Mouse (Mus musculus) limb, embryonic 10.5 days (tissue): ENCODE measurements around the gene Pqlc2. TPM values are rescaled to one million over a fixed set of nuclear protein-coding genes. Genes with fewer than 3 reads are reported as not detected.

ENCODE experiments used
- DNase-seq: peaks from one replicate; pipeline ENCODE4 v3.0.0-alpha.2; 2017; ENCODE audit warnings: low spot score
- H3K27ac ChIP-seq: fragments of 300-500 bp; sonication (generic); 2 replicates; pipeline ENCODE4 v1.5.1; 2016; ENCODE audit warnings: mild to moderate bottlenecking
- H3K27me3 ChIP-seq: fragments of 300-500 bp; sonication (generic); 2 replicates; pipeline ENCODE4 v1.6.1; 2016; ENCODE audit warnings: low read depth, mild to moderate bottlenecking; ENCODE audit not compliant: poor library complexity, severe bottlenecking
- H3K36me3 ChIP-seq: fragments of 300-500 bp; sonication (generic); 2 replicates; pipeline ENCODE4 v1.6.1; 2016; ENCODE audit warnings: mild to moderate bottlenecking, moderate library complexity
- H3K4me1 ChIP-seq: fragments of 300-500 bp; sonication (generic); 2 replicates; pipeline ENCODE4 v1.6.1; 2016
- H3K4me3 ChIP-seq: fragments of 300-500 bp; sonication (generic); 2 replicates; pipeline ENCODE4 v1.5.1; 2016; ENCODE audit warnings: mild to moderate bottlenecking, moderate library complexity
- H3K9me3 ChIP-seq: fragments of 300-500 bp; sonication (generic); replicated peaks from 2 replicates; pipeline ENCODE4 v1.6.1; 2016; ENCODE audit warnings: mild to moderate bottlenecking
- WGBS: fragments of 180-500 bp; shearing (Covaris S2); methylation state at CpG from one replicate; pipeline ENCODE4 v1.1.7; 2016; 5-methylcytosine and 5-hydroxymethylcytosine counted together
- polyA plus RNA-seq: library from polyadenylated mRNA; unstranded; fragments of >200 nt; fragmentation: Nextera tagmentation; extraction: Ambion mirVana; gene quantifications from 2 replicates; pipeline ENCODE4 v1.2.1, GENCODE M21; 2016

Gene Pqlc2
- polyA plus RNA-seq: 14.6 and 19.7 TPM in 2 replicates

DNA sequence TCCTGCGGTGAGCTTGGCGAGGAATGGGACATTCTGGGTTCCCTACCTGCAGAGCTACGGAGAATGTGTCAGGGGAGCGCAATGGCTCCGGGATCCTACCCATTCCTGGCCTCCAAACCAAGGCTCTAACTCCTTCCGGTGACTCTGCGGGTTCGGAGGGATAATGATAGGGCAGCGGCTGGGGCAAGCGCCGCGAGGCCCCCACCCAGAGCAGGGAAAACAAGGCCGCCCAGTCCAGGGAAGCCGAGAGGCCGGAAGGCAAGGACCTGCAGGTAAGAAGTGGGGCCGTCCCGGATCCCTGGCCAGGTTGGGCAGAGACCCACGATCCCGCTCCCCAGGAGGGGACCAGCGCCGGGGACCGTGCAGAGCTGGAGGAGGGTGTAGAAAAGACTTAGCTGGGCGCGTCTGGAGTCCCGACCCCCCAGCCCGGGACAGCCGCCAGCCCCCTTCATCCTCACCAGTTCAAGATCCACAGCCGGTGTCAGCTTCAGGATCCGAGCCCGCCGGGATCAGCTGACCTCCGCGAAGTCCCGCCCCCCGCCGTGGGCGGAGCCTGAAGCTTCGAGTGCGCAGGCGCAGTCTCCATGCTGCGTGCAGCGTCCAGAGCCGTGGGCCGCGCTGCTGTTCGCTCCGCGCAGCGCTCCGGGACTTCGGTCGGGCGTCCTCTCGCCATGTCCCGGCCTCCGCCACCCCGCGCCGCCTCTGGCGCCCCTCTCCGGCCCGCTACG lies at the start of gene Pqlc2, which contains the start of gene Akr7a5:
Pqlc2 (minus strand) TSS at position 538 of the 728 bp plus-strand sequence.
Akr7a5 (plus strand) TSS at position 574 of the 728 bp plus-strand sequence.
- WGBS: under 1% methylated on average over 63 of the region's 63 CpGs
- DNase-seq: peak; percentile 99
- H3K4me1 ChIP-seq: peaks cover 39% of the 10 kb centered on the region
- H3K27ac ChIP-seq: peak within 1 kb of the TSS; percentile 95
- H3K9me3 ChIP-seq: no peaks in the 10 kb centered on the region
- H3K36me3 ChIP-seq: peaks cover 28% of the 10 kb centered on the region
- H3K27me3 ChIP-seq: peaks cover 19% of the 10 kb centered on the region
- peak within 1 kb of the TSS; percentile 96 for H3K4me3 ChIP-seq

DNA sequence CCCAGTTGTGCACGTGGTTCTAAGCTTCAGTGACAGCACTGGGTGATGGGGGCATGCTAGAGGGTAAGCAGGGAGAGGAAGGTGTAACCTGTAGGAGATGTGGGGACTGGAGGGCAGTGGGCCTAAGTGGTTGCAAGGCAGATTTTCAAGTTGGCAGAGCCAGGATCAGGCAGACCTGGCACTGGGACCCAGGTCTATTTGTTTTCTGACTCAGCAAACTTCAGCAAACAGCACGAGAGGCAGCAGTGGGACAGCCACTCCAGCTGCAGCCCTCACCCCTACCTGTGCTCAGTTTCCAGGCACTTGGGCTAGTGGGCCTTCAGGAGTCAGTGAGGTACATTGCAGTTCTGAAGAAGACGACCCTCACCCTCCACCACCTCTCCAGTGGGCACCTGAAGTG lies 46.7 kb upstream of the Pqlc2 start:
- Histone ChIP-seq H3K4me1 (peaks cover 10% of the 10 kb centered on the region; the same call in 1 of the 2 replicates), H3K4me3 (no peak overlapping the region), H3K27ac (no peak overlapping the region), H3K36me3 (peaks cover 84% of the 10 kb centered on the region), H3K9me3 (no peaks in the 10 kb centered on the region), H3K27me3 (no peaks in the 10 kb centered on the region)
- 94% methylated on average over 3 of the region's 3 CpGs for WGBS
- DNase-seq: no peak

- H3K4me1 ChIP-seq: peaks cover 24% of the 10 kb centered on the region
- H3K36me3 ChIP-seq: peaks cover 68% of the 10 kb centered on the region
- H3K9me3 ChIP-seq: no peaks in the 10 kb centered on the region
- DNase-seq: no peak
- H3K27me3 ChIP-seq: no peaks in the 10 kb centered on the region
- WGBS: under 1% methylated on average over 7 of the region's 7 CpGs
- peak overlapping the region; percentile 100 for H3K27ac ChIP-seq
- peak overlapping the region; percentile 88 for H3K4me3 ChIP-seq
Observed at GRCm38 (mm10) chr4:139352832-139353231, 42.3 kb upstream of the Pqlc2 start.

DNA sequence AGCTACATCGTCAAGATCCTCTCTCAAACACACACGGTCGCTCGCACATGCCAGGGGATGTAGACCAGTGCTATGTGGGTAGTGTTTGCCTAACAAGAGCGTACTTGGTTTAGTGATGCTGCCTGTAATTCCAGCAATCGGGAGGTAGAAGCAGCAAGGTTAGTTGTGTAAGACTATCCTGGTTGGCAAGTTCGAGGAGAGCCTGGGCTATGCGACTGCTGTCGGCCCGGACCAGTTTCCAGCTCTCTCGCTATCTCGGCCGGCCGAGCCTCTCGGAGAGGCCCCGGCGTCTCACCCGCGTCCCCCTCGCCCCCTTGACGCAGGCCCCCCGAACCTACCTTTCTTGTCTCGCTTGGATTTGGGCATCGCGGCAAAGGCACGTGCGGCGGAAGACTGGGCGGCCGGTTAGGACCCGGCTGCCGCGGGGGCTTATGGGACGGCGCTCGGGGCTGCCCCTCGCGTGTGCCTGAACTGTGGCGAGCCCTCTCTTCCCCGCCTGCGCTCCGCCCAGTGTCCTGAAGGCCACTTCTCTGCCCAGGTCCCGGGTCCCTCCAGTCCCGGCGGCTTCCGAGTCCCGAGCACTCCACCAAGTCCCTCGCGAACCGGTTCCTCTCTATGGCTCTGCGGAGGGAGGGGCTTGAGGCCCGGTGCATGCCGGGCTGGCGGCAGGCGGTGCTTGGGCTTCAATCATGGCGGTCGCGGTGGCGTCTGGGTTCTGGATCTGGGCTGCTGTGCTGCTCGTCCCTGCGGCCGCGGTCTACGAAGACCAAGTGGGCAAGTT lies 41.6 kb upstream of the Pqlc2 start, which contains the start of the genes Mrto4, Emc1 and Ubr4:
Mrto4 (minus strand) TSS at position 646 of the 781 bp plus-strand sequence.
Emc1 (plus strand) TSS at position 657 of the 781 bp plus-strand sequence.
Ubr4 (plus strand) TSS at position 679 of the 781 bp plus-strand sequence.
- peaks cover 24% of the 10 kb centered on the region for H3K4me1 ChIP-seq
- no peaks in the 10 kb centered on the region for H3K27me3 ChIP-seq
- H3K27ac ChIP-seq: peak within 1 kb of the TSS; percentile 100
- WGBS: under 1% methylated on average over 64 of the region's 64 CpGs
- peaks cover 68% of the 10 kb centered on the region for H3K36me3 ChIP-seq
- DNase-seq: peak; percentile 90
- H3K4me3 ChIP-seq: peak within 1 kb of the TSS; percentile 88
- no peaks in the 10 kb centered on the region for H3K9me3 ChIP-seq

DNA sequence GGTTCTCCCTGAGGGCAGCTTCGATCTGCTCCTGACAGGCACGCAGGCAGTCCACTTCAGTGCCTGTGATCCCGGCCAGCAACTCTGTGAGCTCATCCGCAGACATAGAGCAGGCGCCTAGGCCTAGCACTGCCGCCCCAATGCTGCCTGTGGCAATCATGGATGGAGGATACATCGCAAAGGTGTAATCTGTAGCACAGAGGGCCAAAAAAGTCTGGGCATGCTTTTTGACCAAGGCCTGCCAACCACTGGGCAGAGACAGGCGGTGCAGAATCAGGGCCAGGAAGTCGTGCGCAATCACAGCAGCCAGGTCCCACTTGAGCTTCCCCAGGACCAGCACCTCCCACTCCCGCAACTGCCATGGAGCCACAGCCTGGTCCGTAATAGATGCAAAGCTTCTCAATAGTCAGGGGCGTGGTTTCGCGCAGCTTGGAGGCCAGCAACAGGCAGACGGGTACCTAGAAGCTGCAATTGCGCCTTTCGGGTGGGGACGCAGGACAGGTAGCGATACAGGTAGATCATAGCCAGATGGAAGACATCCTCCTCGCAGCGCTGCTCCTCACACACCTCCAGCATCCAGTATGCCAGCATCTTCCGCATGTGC lies 35.0 kb upstream of the Pqlc2 start:
- Histone ChIP-seq H3K4me3 (no peak overlapping the region), H3K27me3 (no peaks in the 10 kb centered on the region), H3K27ac (no peak overlapping the region), H3K9me3 (no peaks in the 10 kb centered on the region), H3K36me3 (peaks cover 67% of the 10 kb centered on the region), H3K4me1 (peaks cover 2% of the 10 kb centered on the region)
- 79% methylated on average over 23 of the region's 23 CpGs for WGBS
- no peak for DNase-seq

DNA sequence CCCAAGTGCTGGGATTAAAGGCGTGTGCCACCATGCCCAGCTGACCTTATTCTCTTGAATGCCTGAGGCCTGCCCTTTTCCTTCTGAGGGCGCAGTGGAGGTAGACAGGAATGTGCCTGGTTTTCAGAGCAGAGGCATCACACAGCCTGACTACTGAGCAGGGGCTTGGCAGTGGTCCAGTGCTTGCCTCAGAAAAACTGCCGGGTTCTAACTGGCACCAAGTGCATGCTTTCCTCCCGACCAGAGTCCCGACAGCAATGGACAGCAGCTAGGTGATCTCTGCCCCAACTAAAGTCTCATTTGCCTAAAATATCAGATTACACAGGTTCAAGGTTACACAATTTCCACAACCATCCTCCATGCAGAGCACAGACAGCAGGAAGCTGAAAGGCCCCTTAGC lies 33.2 kb upstream of the Pqlc2 start:
- DNase-seq: no peak
- H3K27me3 ChIP-seq: no peaks in the 10 kb centered on the region
- H3K27ac ChIP-seq: no peak overlapping the region
- H3K4me3 ChIP-seq: no peak overlapping the region
- peaks cover 49% of the 10 kb centered on the region for H3K36me3 ChIP-seq
- no peaks in the 10 kb centered on the region for H3K9me3 ChIP-seq
- 86% methylated on average over 5 of the region's 5 CpGs for WGBS
- H3K4me1 ChIP-seq: no peaks in the 10 kb centered on the region

DNA sequence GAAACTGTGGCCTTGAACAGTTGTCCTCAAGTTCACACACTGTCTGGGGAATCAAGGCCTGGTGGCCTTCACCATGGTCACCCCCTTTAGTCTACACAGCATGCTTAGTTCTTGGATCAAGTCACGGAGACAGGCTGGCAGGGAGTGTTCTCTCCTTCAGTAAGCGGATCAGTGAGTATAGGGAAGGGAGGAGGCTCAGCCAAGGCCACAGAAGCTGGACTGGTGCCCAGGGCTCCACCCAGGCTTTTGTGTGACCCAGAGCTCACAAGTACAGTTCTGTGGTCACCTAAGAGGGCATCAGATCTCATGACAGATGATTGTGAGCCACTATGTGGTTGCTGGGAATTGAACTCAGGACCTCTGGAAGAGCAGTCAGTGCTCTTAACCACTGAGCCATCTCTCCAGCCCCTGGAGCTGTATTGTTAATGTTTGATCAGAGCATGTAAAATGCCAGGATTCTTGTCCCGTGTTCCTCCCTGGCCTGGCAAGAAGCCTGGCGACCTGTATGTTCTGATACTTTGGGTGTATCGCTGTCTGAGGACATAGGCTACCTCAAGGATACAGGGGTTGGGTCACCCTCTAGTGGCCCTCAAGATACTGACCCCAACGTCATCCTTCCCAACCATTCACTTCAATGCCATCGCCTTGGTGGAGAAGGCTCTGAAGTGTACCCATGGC lies 31.2 kb upstream of the Pqlc2 start:
- Histone ChIP-seq H3K27me3 (peaks cover 19% of the 10 kb centered on the region), H3K4me3 (no peak overlapping the region), H3K9me3 (no peaks in the 10 kb centered on the region), H3K4me1 (peaks cover 5% of the 10 kb centered on the region), H3K27ac (no peak overlapping the region), H3K36me3 (peaks cover 29% of the 10 kb centered on the region)
- no peak for DNase-seq
- WGBS: 85% methylated on average over 7 of the region's 7 CpGs

DNA sequence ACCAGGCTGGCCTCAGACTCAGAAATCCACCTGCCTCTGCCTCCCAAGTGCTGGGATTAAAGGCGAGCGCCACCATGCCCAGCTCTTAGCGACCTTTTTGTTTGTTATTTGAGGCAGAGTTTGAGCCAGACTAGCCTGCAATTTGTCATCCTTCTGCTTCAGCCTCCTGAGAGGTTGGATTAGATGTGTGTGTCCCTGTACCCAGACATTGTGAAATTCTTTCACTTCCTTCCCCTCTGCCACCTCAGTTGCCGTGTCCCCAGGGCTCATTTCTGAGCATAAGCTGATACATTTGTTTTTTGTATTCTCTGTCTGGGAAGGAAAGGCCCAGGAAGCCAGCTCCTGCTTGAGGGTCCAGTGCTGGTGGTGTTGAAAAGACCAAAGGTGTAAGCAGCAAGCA lies 30.3 kb upstream of the Pqlc2 start:
- no peak for DNase-seq
- H3K36me3 ChIP-seq: peaks cover 20% of the 10 kb centered on the region
- H3K27ac ChIP-seq: no peak overlapping the region
- no peak overlapping the region for H3K4me3 ChIP-seq
- H3K9me3 ChIP-seq: no peaks in the 10 kb centered on the region
- peaks cover 6% of the 10 kb centered on the region for H3K4me1 ChIP-seq
- WGBS: 80% methylated on average over 4 of the region's 4 CpGs
- peaks cover 22% of the 10 kb centered on the region for H3K27me3 ChIP-seq

- Histone ChIP-seq H3K27me3 (peaks cover 28% of the 10 kb centered on the region), H3K4me1 (peaks cover 6% of the 10 kb centered on the region), H3K4me3 (no peak overlapping the region), H3K27ac (no peak overlapping the region), H3K9me3 (no peaks in the 10 kb centered on the region), H3K36me3 (no peaks in the 10 kb centered on the region)
- 53% methylated on average over 33 of the region's 33 CpGs for WGBS
- DNase-seq: no peak
Observed at GRCm38 (mm10) chr4:139338145-139338544, 27.6 kb upstream of the Pqlc2 start.

GRCm38 (mm10) chr4:139336822-139337483 lies 26.4 kb upstream of the Pqlc2 start:
- Histone ChIP-seq H3K4me3 (peak overlapping the region; percentile 28), H3K27ac (no peak overlapping the region), H3K27me3 (peaks cover 33% of the 10 kb centered on the region), H3K9me3 (no peaks in the 10 kb centered on the region), H3K4me1 (peaks cover 6% of the 10 kb centered on the region), H3K36me3 (no peaks in the 10 kb centered on the region)
- peak; percentile 91 for DNase-seq
- WGBS: 24% methylated on average over 24 of the region's 24 CpGs

GRCm38 (mm10) chr4:139335507-139335906 lies 25.0 kb upstream of the Pqlc2 start:
- DNase-seq: no peak
- Histone ChIP-seq H3K27ac (no peak overlapping the region), H3K4me1 (peaks cover 11% of the 10 kb centered on the region), H3K4me3 (no peak overlapping the region), H3K36me3 (no peaks in the 10 kb centered on the region), H3K9me3 (no peaks in the 10 kb centered on the region), H3K27me3 (peaks cover 44% of the 10 kb centered on the region)
- 65% methylated on average over 7 of the region's 7 CpGs for WGBS
